In the genomic region with DNA sequence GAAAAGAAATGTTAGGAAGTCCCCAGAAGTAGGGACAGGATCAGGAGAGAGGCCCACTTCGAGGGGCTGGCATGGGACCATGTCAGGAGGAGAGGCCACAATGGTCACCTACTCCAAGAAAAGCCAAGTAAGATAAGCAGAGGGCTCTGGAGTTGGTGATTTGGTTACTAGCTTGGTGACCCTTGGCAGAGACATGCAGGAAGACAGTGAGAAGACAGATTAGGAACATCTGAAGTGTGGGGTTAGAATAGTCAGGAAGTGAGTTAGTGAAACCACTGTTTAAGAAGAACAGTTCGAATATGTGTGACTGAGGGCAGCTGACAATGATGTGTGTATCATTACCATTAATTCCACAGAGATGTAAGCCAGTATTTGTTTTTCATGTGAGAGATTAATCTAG, we compare ENCODE assay signal across 25 mouse cellular contexts. TPM values are rescaled to one million over a fixed set of nuclear protein-coding genes. Genes with fewer than 3 reads are reported as not detected.
DNase-seq lines count a peak whose midpoint lies in the region; ATAC-seq and TF ChIP-seq lines count a peak whose summit lies in the region.
"Had no signal": no experiment of that assay in that cellular context is flagged by ENCODE, and none has a peak within 500 bp of the region (broad histone marks: within the 10 kb centered on the region; RNA-seq: fewer than 3 reads in every experiment).

No protein-coding gene starts in this region.

- TF ChIP-seq CTCF in MEL (IDR thresholded peaks at IDR 0.05 in 2 of 3, conservative IDR thresholded peaks at IDR 0.05 in 1 of 3; ENCODE audit: control insufficient read depth in 1 of 3, insufficient read depth in 1 of 3, low read depth in 2 of 3, low read length in 3 of 3, poor library complexity in 1 of 3, severe bottlenecking in 1 of 3): no peak

- H3K36me3 ChIP-seq in megakaryocyte, embryonic 14.5 days (replicated peaks; ENCODE audit: low read length): peaks cover 61% of the 10 kb centered on the region
- H3K36me3 ChIP-seq in MEL (ENCODE audit: control insufficient read depth in 1 of 2, insufficient read depth in 2 of 2, low read length in 2 of 2): peaks cover 7 to 8% of the 10 kb centered on the region in 2 experiments
- H3K36me3 ChIP-seq: intestine, embryonic 15.5 days had no signal

- H3K9ac ChIP-seq in MEL (ENCODE audit: control insufficient read depth, low read depth, low read length, poor library complexity, severe bottlenecking): no peak overlapping the region
- H3K9ac ChIP-seq: embryonic facial prominence, embryonic 12.5 days; embryonic facial prominence, embryonic 15.5 days; forebrain, postnatal 0 days; heart, embryonic 13.5 days; hindbrain, embryonic 13.5 days; intestine, embryonic 15.5 days had no signal

- H3K27ac ChIP-seq in MEL (ENCODE audit: control insufficient read depth, low read depth, low read length): no peak overlapping the region
- H3K27ac ChIP-seq: embryonic facial prominence, embryonic 12.5 days; embryonic facial prominence, embryonic 15.5 days; gastrocnemius, adult 2 months; heart, adult 2 months; heart, embryonic 10.5 days; heart, embryonic 13.5 days; hindbrain, embryonic 13.5 days; intestine, embryonic 15.5 days had no signal

- H3K27me3 ChIP-seq in megakaryocyte, embryonic 14.5 days (replicated peaks): no peaks in the 10 kb centered on the region
- H3K27me3 ChIP-seq in MEL (ENCODE audit: control insufficient read depth in 1 of 2, insufficient read depth in 2 of 2, low read length in 2 of 2): no peaks in the 10 kb centered on the region
- H3K27me3 ChIP-seq: embryonic facial prominence, embryonic 12.5 days; embryonic facial prominence, embryonic 15.5 days; heart, embryonic 13.5 days; hindbrain, embryonic 13.5 days; intestine, embryonic 15.5 days had no signal

- H3K9me3 ChIP-seq in megakaryocyte, embryonic 14.5 days: no peaks in the 10 kb centered on the region
- H3K9me3 ChIP-seq in MEL (replicated peaks; ENCODE audit: insufficient read depth, low read length): no peaks in the 10 kb centered on the region
- H3K9me3 ChIP-seq: embryonic facial prominence, embryonic 12.5 days; embryonic facial prominence, embryonic 15.5 days; heart, embryonic 10.5 days; heart, embryonic 13.5 days; hindbrain, embryonic 13.5 days; intestine, embryonic 15.5 days had no signal

- peak overlapping the region; percentile 72 for H3K4me3 ChIP-seq in megakaryocyte, embryonic 14.5 days (replicated peaks)
- no peak overlapping the region for H3K4me3 ChIP-seq in MEL (ENCODE audit: control insufficient read depth in 1 of 2, insufficient read depth in 1 of 2, low read depth in 2 of 2, low read length in 2 of 2)
- H3K4me3 ChIP-seq: embryonic facial prominence, embryonic 12.5 days; embryonic facial prominence, embryonic 15.5 days; gastrocnemius, adult 2 months; heart, adult 2 months; heart, embryonic 10.5 days; heart, embryonic 13.5 days; hindbrain, embryonic 13.5 days; intestine, embryonic 15.5 days had no signal

- no peak for DNase-seq in MEL (ENCODE audit: low read depth, low spot score)
- DNase-seq in layer of hippocampus, adult 11-12 months (ENCODE audit: low spot score): no peak
- DNase-seq in layer of hippocampus, adult 9-10 months (ENCODE audit: low spot score): no peak
- DNase-seq: adrenal gland, adult 8-10 months; adrenal gland, postnatal 25 days; cerebellum, adult 18-20 months; cerebellum, adult 9-10 months; cerebellum, postnatal 14 days; forebrain, postnatal 0 days; gastrocnemius, adult 2 months; gastrocnemius, postnatal 25 days; heart, adult 2 months; heart, postnatal 14 days had no signal

- no peaks in the 10 kb centered on the region for H3K79me2 ChIP-seq in MEL (ENCODE audit: control insufficient read depth, insufficient read depth, low read length, poor library complexity)

- H3K4me1 ChIP-seq in megakaryocyte, embryonic 14.5 days: peaks cover 55% of the 10 kb centered on the region
- H3K4me1 ChIP-seq in MEL (ENCODE audit: control insufficient read depth in 1 of 2, insufficient read depth in 2 of 2, low read length in 2 of 2): peaks cover 0 to 4% of the 10 kb centered on the region in 2 experiments; a peak in 2 of 4 replicates
- H3K4me1 ChIP-seq: embryonic facial prominence, embryonic 12.5 days; embryonic facial prominence, embryonic 15.5 days; intestine, embryonic 15.5 days had no signal

- no peak for TF ChIP-seq POLR2A in MEL (IDR thresholded peaks at IDR 0.05; ENCODE audit: control insufficient read depth in 1 of 2, insufficient read depth in 1 of 2, low read depth in 1 of 2, low read length in 2 of 2, poor library complexity in 1 of 2)

- ATAC-seq in megakaryocyte, adult 5-6 weeks (ENCODE audit: poor library complexity, severe bottlenecking): no peak
- ATAC-seq in common myeloid progenitor, adult 5-6 weeks (replicated peaks; ENCODE audit: low read depth, poor library complexity, severe bottlenecking): peak; percentile 39; the same call in 1 of the 2 replicates
- peak; percentile 54 for ATAC-seq in megakaryocyte-erythroid progenitor cell, adult 5-6 weeks (replicated peaks; ENCODE audit: low FRiP score, low TSS enrichment, poor library complexity, severe bottlenecking)
- ATAC-seq: forebrain, embryonic 14.5 days; forebrain, postnatal 0 days; hindbrain, embryonic 16.5 days; intestine, embryonic 15.5 days had no signal

- TF ChIP-seq RAD21 in MEL (IDR thresholded peaks at IDR 0.05; ENCODE audit: low read depth, low read length): no peak

- TF ChIP-seq EP300 in MEL (IDR thresholded peaks at IDR 0.05; ENCODE audit: low read depth in 1 of 2, low read length in 2 of 2): no peak

TF ChIP-seq in MEL, 35 proteins besides CTCF, POLR2A, EP300 and RAD21:
- peak; percentile 25; the same call in 1 of the 2 replicates for TF ChIP-seq TCF12 (IDR thresholded peaks at IDR 0.05; ENCODE audit: low read depth, low read length)
- TF ChIP-seq MEF2A (IDR thresholded peaks at IDR 0.05; ENCODE audit: extremely low read depth, insufficient replicate concordance, low read depth, low read length, poor library complexity, severe bottlenecking): no peak

RNA-seq across cellular contexts. Expression of gene Prkacb, which starts 58.5 kb away (rescaled TPM):
- polyA plus RNA-seq in megakaryocyte, embryonic 14.5 days (2012; ENCODE audit: insufficient read depth, low replicate concordance): 5.7 and 10.8 TPM in 2 replicates
- total RNA-seq in megakaryocyte, adult 5-6 weeks (2015): 47.3 and 50.7 TPM in 2 replicates
- total RNA-seq in megakaryocyte, adult 5-6 weeks (2017): 58.2 and 59.8 TPM in 2 replicates
- total RNA-seq in MEL (2012; rRNA removed): 15.5 and 16.5 TPM in 2 replicates
- polyA plus RNA-seq in MEL (2012; ENCODE audit: insufficient read depth in 1 of 2, insufficient read length in 2 of 2, low read depth in 1 of 2, low replicate concordance in 2 of 2, missing spikeins in 1 of 2): 10 to 100 TPM; 31.8 to 55.6 TPM
- 101 and 102 TPM in 2 replicates for total RNA-seq in common myeloid progenitor, adult 5-6 weeks (2017)
- total RNA-seq in megakaryocyte-erythroid progenitor cell, adult 5-6 weeks (2014; fragmentation: Nextera tagmentation): 33.4 and 35.9 TPM in 2 replicates
- 39.0 and 68.3 TPM in 2 replicates for total RNA-seq in megakaryocyte-erythroid progenitor cell, adult 5-6 weeks (2017)
